Mouse (Mus musculus) cerebellum, adult 2 months (tissue): Measurements from ENCODE around the gene Pck1.

Source experiments
- CTCF ChIP-seq: fragments of 200-500 bp; IDR thresholded peaks from 2 replicates; pipeline ENCODE4 v1.5.1; 2011; ENCODE audit warnings: low read depth, mild to moderate bottlenecking, control low read depth, low read length, moderate library complexity, borderline replicate concordance; ENCODE audit not compliant: insufficient read depth
- POLR2A ChIP-seq: fragments of 200-500 bp; IDR thresholded peaks from 2 replicates; pipeline ENCODE4 v1.6.1; 2011; ENCODE audit warnings: low read length, control low read depth, borderline replicate concordance; ENCODE audit not compliant: insufficient read depth

GRCm38 (mm10) chr2:173184475-173185080 lies 31.7 kb downstream of the Pck1 start:
- TF ChIP-seq POLR2A (no peak), CTCF (no peak)
